ENCODE assay signal across 9 mouse cellular contexts in genomic region chr12:77240372-77240771, GRCm38 (mm10). TPM values are rescaled to one million over a fixed set of nuclear protein-coding genes. Genes with fewer than 3 reads are reported as not detected.
DNase-seq lines count a peak whose midpoint lies in the region; ATAC-seq and TF ChIP-seq lines count a peak whose summit lies in the region.
"Had no signal": no experiment of that assay in that cellular context is flagged by ENCODE, and none has a peak within 500 bp of the region (broad histone marks: within the 10 kb centered on the region; RNA-seq: fewer than 3 reads in every experiment).

No protein-coding gene starts in this region.

- H3K4me2 ChIP-seq in forebrain, embryonic 13.5 days = peak overlapping the region; percentile 45
- H3K4me2 ChIP-seq in midbrain, embryonic 11.5 days = peak overlapping the region; percentile 24; the same call in 1 of the 2 replicates

- WGBS in kidney, adult 2 months = 48% methylated on average over 6 of the region's 6 CpGs
- 57% methylated on average over 6 of the region's 6 CpGs for WGBS in forebrain, embryonic 13.5 days
- 59% methylated on average over 6 of the region's 6 CpGs for WGBS in midbrain, embryonic 11.5 days

- H3K4me1 ChIP-seq in kidney, adult 2 months (ENCODE audit: control insufficient read depth, insufficient read depth, low read length) = peaks cover 3% of the 10 kb centered on the region; the same call in 1 of the 2 replicates
- H3K4me1 ChIP-seq in forebrain, embryonic 13.5 days = peaks cover 14% of the 10 kb centered on the region; the same call in 1 of the 2 replicates
- H3K4me1 ChIP-seq in midbrain, embryonic 11.5 days (ENCODE audit: control insufficient read depth, insufficient read depth, low read length) = peaks cover 6% of the 10 kb centered on the region; the same call in 1 of the 2 replicates

- no peak for ATAC-seq in forebrain, embryonic 13.5 days
- ATAC-seq in midbrain, embryonic 11.5 days (ENCODE audit: low FRiP score) = no peak

- no peaks in the 10 kb centered on the region for H3K36me3 ChIP-seq in kidney, adult 2 months (ENCODE audit: control insufficient read depth, insufficient read depth, low read length)
- no peaks in the 10 kb centered on the region for H3K36me3 ChIP-seq in forebrain, embryonic 13.5 days (ENCODE audit: poor library complexity, severe bottlenecking)
- H3K36me3 ChIP-seq in midbrain, embryonic 11.5 days (ENCODE audit: control insufficient read depth, insufficient read depth, low read length) = no peaks in the 10 kb centered on the region

- H3K4me3 ChIP-seq in kidney, adult 2 months (ENCODE audit: insufficient read depth, low read depth, low read length) = no peak overlapping the region
- no peak overlapping the region; the same call in 1 of the 2 replicates for H3K4me3 ChIP-seq in forebrain, embryonic 13.5 days
- no peak overlapping the region for H3K4me3 ChIP-seq in midbrain, embryonic 11.5 days (ENCODE audit: low read depth, low read length)

- no peaks in the 10 kb centered on the region for H3K9me3 ChIP-seq in forebrain, embryonic 13.5 days (replicated peaks)
- no peaks in the 10 kb centered on the region for H3K9me3 ChIP-seq in midbrain, embryonic 11.5 days (ENCODE audit: control insufficient read depth, low read length)

- peak overlapping the region; percentile 56; the same call in 1 of the 2 replicates for H3K27ac ChIP-seq in kidney, adult 2 months (ENCODE audit: insufficient read depth, low read depth, low read length)
- no peak overlapping the region for H3K27ac ChIP-seq in forebrain, embryonic 13.5 days
- H3K27ac ChIP-seq in midbrain, embryonic 11.5 days (ENCODE audit: low read depth, low read length) = no peak overlapping the region

- TF ChIP-seq CTCF in kidney, adult 2 months (conservative IDR thresholded peaks at IDR 0.05; ENCODE audit: insufficient read depth, insufficient read length, low read depth, low read length) = no peak

- no peak for TF ChIP-seq POLR2A in kidney, adult 2 months (IDR thresholded peaks at IDR 0.05; ENCODE audit: low read depth, low read length)

- no peak for DNase-seq in kidney, adult 2 months
- no peak for DNase-seq in kidney, adult 9 months
- DNase-seq in Muller cell, postnatal 12 days (ENCODE audit: inconsistent ontology term) = peak; percentile 49
- DNase-seq in midbrain, embryonic 11.5 days (ENCODE audit: low spot score, missing footprints) = peak; percentile 89
- no peak for DNase-seq in frontal cortex, postnatal 25 days (ENCODE audit: low spot score in 2 of 2)
- DNase-seq in ovary, adult 18-20 months (ENCODE audit: low spot score) = no peak
- DNase-seq in right cerebral cortex, adult 18-20 months = no peak
- DNase-seq: gastrocnemius, postnatal 36 days had no signal

- H3K27me3 ChIP-seq in kidney, adult 2 months (replicated peaks; ENCODE audit: control insufficient read depth, insufficient read depth, low read length) = no peaks in the 10 kb centered on the region
- no peaks in the 10 kb centered on the region for H3K27me3 ChIP-seq in forebrain, embryonic 13.5 days
- no peaks in the 10 kb centered on the region for H3K27me3 ChIP-seq in midbrain, embryonic 11.5 days (ENCODE audit: control insufficient read depth, insufficient read depth, low read length)

- no peak overlapping the region for H3K9ac ChIP-seq in forebrain, embryonic 13.5 days
- H3K9ac ChIP-seq in midbrain, embryonic 11.5 days (ENCODE audit: low read length) = no peak overlapping the region

RNA-seq across cellular contexts. Expression of gene Fut8, which starts 2.4 kb away (rescaled TPM):
- polyA plus RNA-seq in kidney, adult 2 months (2012; rRNA removed) = 15.9 and 21.3 TPM in 2 replicates
- 27.7 and 30.3 TPM in 2 replicates for polyA plus RNA-seq in forebrain, embryonic 13.5 days (2015; fragmentation: Nextera tagmentation; extraction: Ambion mirVana)
- polyA plus RNA-seq in midbrain, embryonic 11.5 days (2014; fragmentation: Nextera tagmentation; extraction: Ambion mirVana) = 34.7 and 35.7 TPM in 2 replicates

Comparison
In these comparisons a context has a peak if more than half of its experiments do, and no peak if none do; other contexts are left out.
1. DNase-seq: peak in Muller cell, postnatal 12 days (single experiment) and midbrain, embryonic 11.5 days (single experiment); none in kidney, adult 2 months (single experiment), kidney, adult 9 months (single experiment), frontal cortex, postnatal 25 days (0 of 2), ovary, adult 18-20 months (single experiment) and right cerebral cortex, adult 18-20 months (single experiment).